8 mouse cellular contexts compared by ENCODE assay signal in genomic region chr12:85541153-85541552, GRCm38 (mm10). TPM values are rescaled to one million over a fixed set of nuclear protein-coding genes. Genes with fewer than 3 reads are reported as not detected.
DNase-seq lines count a peak whose midpoint lies in the region; ATAC-seq and TF ChIP-seq lines count a peak whose summit lies in the region.

No protein-coding gene starts in this region.

- TF ChIP-seq POLR2A in MEL (IDR thresholded peaks at IDR 0.05; ENCODE audit: control insufficient read depth in 1 of 2, insufficient read depth in 1 of 2, low read depth in 1 of 2, low read length in 2 of 2, poor library complexity in 1 of 2) = no peak

- TF ChIP-seq CTCF in MEL (IDR thresholded peaks at IDR 0.05 in 2 of 3, conservative IDR thresholded peaks at IDR 0.05 in 1 of 3; ENCODE audit: control insufficient read depth in 1 of 3, insufficient read depth in 1 of 3, low read depth in 2 of 3, low read length in 3 of 3, poor library complexity in 1 of 3, severe bottlenecking in 1 of 3) = no peak

- no peak overlapping the region for H3K9ac ChIP-seq in hindbrain, embryonic 16.5 days (ENCODE audit: low read depth, low read length)
- no peak overlapping the region for H3K9ac ChIP-seq in hindbrain, embryonic 14.5 days
- H3K9ac ChIP-seq in MEL (ENCODE audit: control insufficient read depth, low read depth, low read length, poor library complexity, severe bottlenecking) = no peak overlapping the region

- no peak for DNase-seq in hindbrain, embryonic 14.5 days (ENCODE audit: low spot score)
- peak; percentile 64 for DNase-seq in MEL (ENCODE audit: low read depth, low spot score)
- peak; percentile 57 to 83 for DNase-seq in heart, adult 18-20 months
- peak; percentile 31 to 41 for DNase-seq in kidney, postnatal 36 days
- no peak for DNase-seq in c-Kit-positive CD71-positive TER-119-positive erythroid progenitor cells, embryonic 14.5 days (ENCODE audit: low spot score)
- DNase-seq in left cerebral cortex, adult 8-10 months (ENCODE audit: low spot score in 2 of 2) = no peak

- no peak overlapping the region for H3K27ac ChIP-seq in hindbrain, embryonic 16.5 days (ENCODE audit: low read depth, low read length)
- no peak overlapping the region for H3K27ac ChIP-seq in hindbrain, embryonic 14.5 days
- H3K27ac ChIP-seq in MEL (ENCODE audit: control insufficient read depth, low read depth, low read length) = no peak overlapping the region

- no peak overlapping the region for H3K4me2 ChIP-seq in hindbrain, embryonic 16.5 days (ENCODE audit: low read length)
- no peak overlapping the region for H3K4me2 ChIP-seq in hindbrain, embryonic 14.5 days (replicated peaks)

- TF ChIP-seq EP300 in MEL (IDR thresholded peaks at IDR 0.05; ENCODE audit: low read depth in 1 of 2, low read length in 2 of 2) = peak in 1 of 2 experiments; percentile 32; a peak in 1 of 4 replicates

- WGBS in hindbrain, embryonic 16.5 days = 38% methylated on average over 3 of the region's 3 CpGs
- 57% methylated on average over 3 of the region's 3 CpGs for WGBS in hindbrain, embryonic 14.5 days

- no peaks in the 10 kb centered on the region; the same call in 1 of the 2 replicates for H3K4me1 ChIP-seq in hindbrain, embryonic 16.5 days (ENCODE audit: control insufficient read depth, insufficient read depth, low read depth, low read length)
- H3K4me1 ChIP-seq in hindbrain, embryonic 14.5 days (replicated peaks; ENCODE audit: control insufficient read depth, insufficient read depth, low read length) = no peaks in the 10 kb centered on the region
- peaks cover 2 to 13% of the 10 kb centered on the region in 2 experiments; a peak in 3 of 4 replicates for H3K4me1 ChIP-seq in MEL (ENCODE audit: control insufficient read depth in 1 of 2, insufficient read depth in 2 of 2, low read length in 2 of 2)

- no peaks in the 10 kb centered on the region for H3K9me3 ChIP-seq in hindbrain, embryonic 16.5 days (ENCODE audit: control insufficient read depth, low read length)
- H3K9me3 ChIP-seq in hindbrain, embryonic 14.5 days (ENCODE audit: control insufficient read depth, low read length) = no peaks in the 10 kb centered on the region
- H3K9me3 ChIP-seq in MEL (replicated peaks; ENCODE audit: insufficient read depth, low read length) = no peaks in the 10 kb centered on the region

- 0 out of 2 replicates have a peak, but pooled peaks have one; percentile 42 for ATAC-seq in hindbrain, embryonic 16.5 days
- ATAC-seq in hindbrain, embryonic 14.5 days (ENCODE audit: low FRiP score) = no peak; the same call in 1 of the 2 replicates
- peak; percentile 66 for ATAC-seq in neutrophil, adult 5-6 weeks (ENCODE audit: extremely low read depth, insufficient number of reproducible peaks, low FRiP score, poor library complexity, severe bottlenecking)

- H3K27me3 ChIP-seq in hindbrain, embryonic 16.5 days (replicated peaks; ENCODE audit: control insufficient read depth, insufficient read depth, low read length) = no peaks in the 10 kb centered on the region
- no peaks in the 10 kb centered on the region for H3K27me3 ChIP-seq in hindbrain, embryonic 14.5 days (ENCODE audit: control insufficient read depth, insufficient read depth, low read length)
- peaks cover 3 to 6% of the 10 kb centered on the region in 2 experiments; a peak in 3 of 4 replicates for H3K27me3 ChIP-seq in MEL (ENCODE audit: control insufficient read depth in 1 of 2, insufficient read depth in 2 of 2, low read length in 2 of 2)

- H3K79me2 ChIP-seq in MEL (ENCODE audit: control insufficient read depth, insufficient read depth, low read length, poor library complexity) = no peaks in the 10 kb centered on the region

- no peaks in the 10 kb centered on the region for H3K36me3 ChIP-seq in hindbrain, embryonic 16.5 days (ENCODE audit: control insufficient read depth, insufficient read depth, low read length)
- no peaks in the 10 kb centered on the region for H3K36me3 ChIP-seq in hindbrain, embryonic 14.5 days (replicated peaks; ENCODE audit: control insufficient read depth, insufficient read depth)
- H3K36me3 ChIP-seq in MEL (ENCODE audit: control insufficient read depth in 1 of 2, insufficient read depth in 2 of 2, low read length in 2 of 2) = no peaks in the 10 kb centered on the region; a peak in 1 of 4 replicates

- no peak overlapping the region for H3K4me3 ChIP-seq in hindbrain, embryonic 16.5 days (ENCODE audit: low read length)
- no peak overlapping the region for H3K4me3 ChIP-seq in hindbrain, embryonic 14.5 days (replicated peaks; ENCODE audit: low read length)
- no peak overlapping the region for H3K4me3 ChIP-seq in MEL (ENCODE audit: control insufficient read depth in 1 of 2, insufficient read depth in 1 of 2, low read depth in 2 of 2, low read length in 2 of 2)

- TF ChIP-seq RAD21 in MEL (IDR thresholded peaks at IDR 0.05; ENCODE audit: low read depth, low read length) = no peak

TF ChIP-seq in MEL, 35 proteins besides CTCF, POLR2A, EP300 and RAD21:
- TF ChIP-seq RCOR1 (IDR thresholded peaks at IDR 0.05; ENCODE audit: low read depth, low read length) = no peak
- TF ChIP-seq TBP (IDR thresholded peaks at IDR 0.05; ENCODE audit: low read depth, low read length) = no peak
- peak; percentile 99 for TF ChIP-seq ETS1 (IDR thresholded peaks at IDR 0.05; ENCODE audit: low read depth, low read length)
- TF ChIP-seq UBTF (IDR thresholded peaks at IDR 0.05; ENCODE audit: borderline replicate concordance, insufficient read depth, low read depth, low read length) = no peak
- TF ChIP-seq ELF1 (IDR thresholded peaks at IDR 0.05; ENCODE audit: low read depth, low read length) = no peak
- TF ChIP-seq ZKSCAN1 (IDR thresholded peaks at IDR 0.05; ENCODE audit: low read depth, low read length) = no peak
- peak; percentile 51; the same call in 1 of the 2 replicates for TF ChIP-seq SIN3A (IDR thresholded peaks at IDR 0.05; ENCODE audit: low read length)
- TF ChIP-seq MXI1 (IDR thresholded peaks at IDR 0.05; ENCODE audit: low read depth, low read length) = no peak
- no peak for TF ChIP-seq MYB (IDR thresholded peaks at IDR 0.05; ENCODE audit: low read depth, low read length)

RNA-seq across cellular contexts. Expression of gene Jdp2, which starts 57.7 kb away (rescaled TPM):
- 0.26 and 0.56 TPM in 2 replicates for polyA plus RNA-seq in hindbrain, embryonic 16.5 days (2015; fragmentation: Nextera tagmentation; extraction: Ambion mirVana)
- polyA plus RNA-seq in hindbrain, embryonic 14.5 days (2014; fragmentation: Nextera tagmentation; extraction: Ambion mirVana) = 0.83 and 1.3 TPM in 2 replicates
- 2.3 and 8.1 TPM in 2 replicates for total RNA-seq in MEL (2012; rRNA removed)
- polyA plus RNA-seq in MEL (2012; ENCODE audit: insufficient read depth in 1 of 2, insufficient read length in 2 of 2, low read depth in 1 of 2, low replicate concordance in 2 of 2, missing spikeins in 1 of 2) = 1 to 10 TPM in 1 of 2 experiments, not detected in 1; 9.1 TPM
- total RNA-seq in heart, adult 18-20 months (2021) = 10 to 100 TPM; 14.8 to 16.5 TPM
- 63.4 and 67.7 TPM in 2 replicates for total RNA-seq in neutrophil, adult 5-6 weeks (2017)
- total RNA-seq in left cerebral cortex, adult 8-10 months (2022) = 10 to 100 TPM; 49.9 to 67.7 (median 55.7) TPM

Comparison
In these comparisons a context has a peak if more than half of its experiments do, and no peak if none do; other contexts are left out.
1. DNase-seq: peak in MEL (single experiment), heart, adult 18-20 months (2 of 2) and kidney, postnatal 36 days (2 of 2); none in hindbrain, embryonic 14.5 days (single experiment), c-Kit-positive CD71-positive TER-119-positive erythroid progenitor cells, embryonic 14.5 days (single experiment) and left cerebral cortex, adult 8-10 months (0 of 2).